Mouse (Mus musculus) spleen, adult 2 months (tissue): ENCODE data around the gene Hps1.

Experiments
- CTCF ChIP-seq: fragments of 200-500 bp; IDR thresholded peaks from 2 replicates; pipeline ENCODE4 v1.5.1; 2011; ENCODE audit warnings: mild to moderate bottlenecking, inconsistent platforms; ENCODE audit not compliant: insufficient read depth, insufficient read length, insufficient replicate concordance; ENCODE audit errors: extremely low read depth
- POLR2A ChIP-seq: fragments of 200-500 bp; IDR thresholded peaks from 2 replicates; pipeline ENCODE4 v1.6.1; 2011; ENCODE audit warnings: low read depth, low read length, inconsistent platforms

DNA sequence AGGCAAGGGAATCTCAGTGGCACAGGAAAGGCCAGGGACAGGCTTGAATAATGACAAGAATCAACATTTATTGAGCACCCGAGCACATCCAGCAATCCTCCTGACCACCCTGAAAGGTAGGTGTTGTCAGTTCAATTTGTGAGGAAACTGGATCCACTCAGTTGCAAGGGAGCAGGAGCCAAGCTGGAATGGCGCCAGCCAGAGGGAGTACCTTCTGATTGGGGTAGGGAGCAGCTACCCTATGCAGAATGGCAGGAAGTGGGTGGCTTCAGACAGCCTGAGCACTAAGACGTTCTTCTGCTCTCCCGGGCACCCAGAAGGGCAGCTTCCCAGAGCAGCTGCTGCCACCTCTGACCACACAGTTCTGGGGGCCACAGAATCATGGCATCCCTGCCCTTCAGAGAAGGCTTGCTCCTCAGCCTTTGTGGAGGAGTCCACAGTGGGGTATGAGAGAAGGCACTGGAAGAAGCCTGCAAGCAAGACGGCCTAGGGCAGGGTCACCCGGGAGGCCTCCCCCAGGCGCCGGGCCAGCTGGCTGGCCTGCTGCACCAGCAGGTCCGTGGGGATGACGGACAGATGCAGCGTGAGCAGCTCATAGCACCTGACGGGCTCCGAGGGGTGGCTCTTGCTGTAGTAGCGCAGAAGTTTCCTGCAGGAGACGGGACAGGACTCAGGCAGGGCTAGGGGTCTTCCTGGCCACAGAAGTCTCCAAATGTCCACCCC, 24.5 kb downstream of the Hps1 start:
- TF ChIP-seq CTCF (no peak), POLR2A (no peak)
